Mouse (Mus musculus): ENCODE data around the gene 4930568D16Rik.

4930568D16Rik gene

DNA sequence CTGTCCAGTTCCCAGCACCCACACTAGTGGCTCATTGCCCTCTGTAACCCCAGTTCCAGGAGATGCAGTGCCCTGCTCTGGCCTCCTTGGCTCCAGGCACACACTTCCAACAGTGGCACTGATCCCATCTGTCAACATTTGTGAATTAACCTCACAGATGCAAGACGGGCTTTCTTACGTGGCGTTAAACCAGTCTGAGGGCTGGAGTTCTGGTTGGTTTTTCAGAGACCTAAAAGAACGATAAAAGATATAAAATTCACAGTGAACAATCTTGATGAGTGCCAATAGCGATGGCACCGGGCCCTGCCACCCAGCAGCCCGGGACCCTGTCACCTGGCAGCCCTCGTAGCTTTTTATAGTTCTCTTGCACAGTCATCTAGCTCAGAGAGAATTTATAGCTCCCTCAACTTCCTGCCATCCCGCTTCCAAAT is 17.9 kb upstream of the 4930568D16Rik start:
- TF ChIP-seq GATA4 (IDR thresholded peaks at IDR 0.05; ENCODE audit: insufficient replicate concordance, low read length) = no peak

DNA sequence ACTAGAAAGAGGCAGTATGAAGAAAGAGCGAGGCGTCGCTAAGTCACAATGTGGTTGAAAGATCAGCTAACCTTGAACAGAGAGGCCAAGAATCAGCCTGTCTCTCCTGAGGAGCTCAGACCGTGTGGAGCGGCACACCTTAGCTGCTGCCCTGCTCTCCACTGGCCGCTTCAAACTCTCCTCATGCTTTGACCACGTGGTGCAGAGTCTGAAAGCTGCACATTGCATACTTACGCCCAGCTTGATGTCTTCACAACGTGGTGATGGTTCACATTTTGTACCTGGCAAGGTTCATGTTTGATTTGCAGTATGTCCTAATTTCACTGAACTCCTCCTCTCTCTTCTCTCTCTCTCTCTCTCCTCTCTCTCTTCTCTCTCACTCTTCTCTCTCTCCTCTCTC is 11.8 kb upstream of the 4930568D16Rik start:
- no peak for TF ChIP-seq GATA4 (IDR thresholded peaks at IDR 0.05; ENCODE audit: insufficient replicate concordance, low read length)

DNA sequence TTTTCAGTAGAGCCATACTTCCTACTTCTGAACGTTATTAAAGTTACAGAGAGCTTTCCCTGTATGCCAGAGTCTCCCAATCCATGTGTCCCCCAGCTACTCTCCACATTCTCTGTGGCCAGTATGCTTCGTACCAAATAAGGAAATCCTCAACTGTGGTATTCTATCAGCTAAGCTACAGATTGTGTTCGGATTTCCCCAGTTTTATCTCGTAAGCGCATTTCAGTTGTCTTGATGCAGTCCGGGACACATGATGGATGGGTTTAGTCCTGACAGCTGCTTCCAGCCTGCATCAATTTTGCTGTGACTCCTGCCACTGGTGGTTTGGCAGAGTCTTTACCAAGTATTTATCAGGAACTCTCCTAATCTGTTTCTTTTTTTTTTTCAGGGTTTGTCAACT is 10.1 kb upstream of the 4930568D16Rik start:
- TF ChIP-seq GATA4 (IDR thresholded peaks at IDR 0.05; ENCODE audit: insufficient replicate concordance, low read length) = no peak

- TF ChIP-seq GATA4 (IDR thresholded peaks at IDR 0.05; ENCODE audit: insufficient replicate concordance, low read length) = no peak
Measured at GRCm38 (mm10) chr2:35373003-35373402, 5.5 kb upstream of the 4930568D16Rik start.

DNA sequence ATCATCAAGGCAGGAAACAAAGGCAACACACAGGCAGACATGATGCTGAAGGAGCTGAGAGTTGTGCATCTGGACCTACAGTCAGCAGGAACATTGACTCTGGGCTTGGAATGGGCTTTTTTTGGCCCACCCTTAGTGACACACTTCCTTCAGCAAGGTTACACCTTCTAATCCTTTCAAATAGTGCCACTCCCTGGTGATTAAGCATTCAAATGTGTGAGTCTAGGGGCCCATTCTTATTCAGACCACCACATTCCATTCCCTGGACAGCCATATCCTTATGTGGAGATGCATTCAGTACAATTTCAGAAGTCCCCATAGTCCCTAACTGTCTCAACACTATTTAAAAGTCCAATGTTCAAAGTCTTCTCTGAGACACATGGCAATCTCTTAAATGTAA is 3.2 kb upstream of the 4930568D16Rik start:
- no peak for TF ChIP-seq GATA4 (IDR thresholded peaks at IDR 0.05; ENCODE audit: insufficient replicate concordance, low read length)

DNA sequence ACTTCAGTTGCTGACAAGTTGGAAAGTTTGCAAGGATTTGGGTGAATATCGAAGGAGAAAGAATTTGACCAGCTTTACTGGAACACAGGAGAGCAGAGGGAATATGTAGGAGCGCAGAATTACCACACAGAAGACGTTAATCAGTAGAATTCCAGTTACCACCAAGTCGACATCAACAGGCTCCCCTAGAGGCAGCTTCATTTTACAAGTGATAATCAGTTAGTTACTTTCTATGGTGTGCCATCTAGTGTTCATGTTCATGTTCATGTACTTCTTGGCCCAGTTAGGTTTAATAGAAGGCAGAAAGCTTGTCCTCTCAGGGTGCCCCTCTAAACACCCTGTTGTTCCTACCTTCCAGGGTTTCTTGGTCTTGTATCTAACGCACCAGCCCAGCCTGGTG is 18.3 kb downstream of the 4930568D16Rik start:
- TF ChIP-seq GATA4 (IDR thresholded peaks at IDR 0.05; ENCODE audit: insufficient replicate concordance, low read length) = no peak

DNA sequence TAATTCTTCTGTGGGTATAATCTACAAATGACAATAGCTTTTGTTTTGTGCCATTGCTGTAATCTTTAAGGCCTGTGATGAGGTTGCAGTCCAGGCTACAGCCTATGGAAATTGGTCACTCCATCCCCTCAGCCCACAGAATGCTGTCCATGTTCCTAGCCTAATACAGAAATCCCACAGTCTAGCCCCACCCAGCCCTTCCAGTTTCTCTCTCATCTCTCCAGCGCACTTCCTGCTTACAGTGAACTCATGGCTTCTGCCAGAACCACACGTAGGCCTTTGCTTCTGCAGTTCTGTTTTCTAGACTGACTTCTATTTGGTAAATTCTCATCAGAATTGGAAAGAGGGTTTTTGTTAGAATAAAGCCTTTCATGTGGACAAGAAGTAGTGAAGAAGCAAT is 21.5 kb downstream of the 4930568D16Rik start:
- TF ChIP-seq GATA4 (IDR thresholded peaks at IDR 0.05; ENCODE audit: insufficient replicate concordance, low read length) = no peak

DNA sequence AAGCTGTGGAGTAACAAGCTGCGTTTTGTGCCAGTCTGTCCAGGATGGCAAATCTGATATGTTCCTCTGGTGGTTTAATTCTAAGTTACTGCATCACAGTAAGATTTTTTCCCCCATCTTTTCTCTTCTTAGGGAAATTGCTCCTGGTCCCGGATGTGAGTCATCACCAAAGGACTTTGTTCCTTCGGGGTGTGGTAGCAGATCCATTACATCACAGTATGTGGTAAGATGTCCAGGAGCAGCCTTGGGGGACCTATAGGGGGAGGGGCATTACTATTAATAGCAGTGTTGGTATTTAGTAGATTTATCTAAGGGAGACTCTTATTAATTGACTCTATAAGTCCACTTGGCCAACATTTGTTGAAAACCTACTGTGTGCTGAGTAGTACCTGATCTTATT is 24.9 kb downstream of the 4930568D16Rik start:
- no peak for TF ChIP-seq GATA4 (IDR thresholded peaks at IDR 0.05; ENCODE audit: insufficient replicate concordance, low read length)

DNA sequence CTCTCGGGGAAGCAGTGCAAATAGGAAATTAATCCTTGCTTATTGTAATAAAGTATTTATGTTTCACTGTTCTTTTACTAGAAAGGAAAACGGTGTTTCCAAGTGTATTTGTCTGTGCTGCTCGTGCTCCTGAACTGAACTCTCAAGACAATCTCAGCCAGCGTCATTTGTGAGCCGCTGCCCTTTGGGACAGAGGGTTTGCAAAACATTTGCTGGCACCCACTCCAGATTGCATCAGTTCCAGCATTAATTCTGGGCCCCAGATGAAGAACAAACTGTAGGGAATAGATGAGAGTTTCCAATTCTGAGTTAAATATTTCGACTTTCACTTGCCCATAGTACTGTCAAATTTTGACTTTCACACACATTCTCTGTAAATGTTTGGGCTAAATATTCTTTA is 28.8 kb downstream of the 4930568D16Rik start:
- no peak; the same call in 1 of the 2 replicates for TF ChIP-seq GATA4 (IDR thresholded peaks at IDR 0.05; ENCODE audit: insufficient replicate concordance, low read length)

- TF ChIP-seq GATA4 (IDR thresholded peaks at IDR 0.05; ENCODE audit: insufficient replicate concordance, low read length) = no peak
Measured at GRCm38 (mm10) chr2:35338036-35338435, 29.5 kb downstream of the 4930568D16Rik start.

DNA sequence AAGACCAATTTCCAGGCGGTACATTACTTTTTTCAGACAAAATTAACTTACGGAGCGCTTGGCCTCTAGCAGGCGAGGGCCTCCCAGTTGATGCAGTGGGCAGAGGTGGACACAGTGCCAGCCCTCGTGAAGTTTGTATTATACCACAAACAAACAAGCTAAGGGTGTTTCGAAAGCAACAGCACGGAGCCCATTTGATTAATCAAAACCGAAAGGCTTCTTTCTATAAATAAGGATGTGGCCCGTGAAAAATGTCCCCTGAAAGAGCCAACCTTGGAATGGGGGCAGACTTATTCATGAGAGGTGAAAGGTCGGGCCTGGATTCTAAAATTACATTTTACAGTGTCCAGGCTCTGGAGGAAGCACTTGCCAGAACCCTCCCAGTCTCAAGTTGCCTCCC is 30.1 kb downstream of the 4930568D16Rik start:
- TF ChIP-seq GATA4 (IDR thresholded peaks at IDR 0.05; ENCODE audit: insufficient replicate concordance, low read length) = no peak

- TF ChIP-seq GATA4 (IDR thresholded peaks at IDR 0.05; ENCODE audit: insufficient replicate concordance, low read length) = peak; percentile 72; the same call in 1 of the 2 replicates
Measured at GRCm38 (mm10) chr2:35336388-35337280, 30.9 kb downstream of the 4930568D16Rik start, which contains the start of gene Stom. Gene Stom, minus strand, starts transcription at chr2:35336976.

DNA sequence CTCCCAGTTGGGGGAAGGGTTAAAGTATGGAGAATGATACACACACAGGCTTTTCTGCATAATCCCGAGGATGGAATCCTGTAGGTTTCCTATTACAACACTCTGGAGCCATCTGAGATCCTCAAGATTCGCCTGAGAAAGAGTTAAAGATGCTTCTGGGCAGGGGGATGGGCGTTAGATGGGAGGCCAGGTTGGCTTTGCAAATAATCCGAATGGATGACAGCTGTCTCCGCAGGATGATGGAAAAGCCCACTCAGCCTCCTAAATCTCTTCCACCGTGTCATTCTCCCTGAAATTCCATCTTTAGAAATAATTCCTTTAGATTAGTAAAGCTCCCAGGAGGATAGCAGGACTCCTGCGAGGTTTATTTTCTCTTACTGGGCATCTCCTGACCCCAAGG is 31.9 kb downstream of the 4930568D16Rik start:
- TF ChIP-seq GATA4 (IDR thresholded peaks at IDR 0.05; ENCODE audit: insufficient replicate concordance, low read length) = no peak

- TF ChIP-seq GATA4 (IDR thresholded peaks at IDR 0.05; ENCODE audit: insufficient replicate concordance, low read length) = no peak
Measured at GRCm38 (mm10) chr2:35333670-35334069, 33.9 kb downstream of the 4930568D16Rik start.

- no peak for TF ChIP-seq GATA4 (IDR thresholded peaks at IDR 0.05; ENCODE audit: insufficient replicate concordance, low read length)
Measured at GRCm38 (mm10) chr2:35331205-35331604, 36.3 kb downstream of the 4930568D16Rik start.

- no peak for TF ChIP-seq GATA4 (IDR thresholded peaks at IDR 0.05; ENCODE audit: insufficient replicate concordance, low read length)
Measured at GRCm38 (mm10) chr2:35329061-35329460, 38.5 kb downstream of the 4930568D16Rik start.
